Mouse (Mus musculus) stomach, postnatal 0 days (tissue): Measurements from ENCODE around the gene Hoxd11. TPM values are rescaled to one million over a fixed set of nuclear protein-coding genes. Genes with fewer than 3 reads are reported as not detected.

Experiments used
- ATAC-seq: fragments of 200-750 bp; cut with Nextera tagmentation; 2 replicates; pipeline ENCODE4 v1.8.0; 2017; ENCODE audit not compliant: low FRiP score, low TSS enrichment
- DNase-seq: peaks from one replicate; pipeline ENCODE4 v3.0.0-alpha.2; 2016; ENCODE audit warnings: low spot score
- H3K27ac ChIP-seq: fragments of 300-500 bp; sonication (generic); replicated peaks from 2 replicates; pipeline ENCODE4 v1.5.1; 2014; ENCODE audit warnings: mild to moderate bottlenecking, control low read depth
- H3K27me3 ChIP-seq: fragments of 300-500 bp; sonication (generic); 2 replicates; pipeline ENCODE4 v1.6.1; 2014; ENCODE audit warnings: low read length; ENCODE audit not compliant: control insufficient read depth, insufficient read depth
- H3K36me3 ChIP-seq: fragments of 300-500 bp; sonication (generic); 2 replicates; pipeline ENCODE4 v1.6.1; 2014; ENCODE audit warnings: low read length, mixed read lengths; ENCODE audit not compliant: control insufficient read depth, insufficient read depth
- H3K4me1 ChIP-seq: fragments of 300-500 bp; sonication (generic); replicated peaks from 2 replicates; pipeline ENCODE4 v1.6.1; 2014; ENCODE audit warnings: antibody characterized with exemption; ENCODE audit not compliant: control insufficient read depth, insufficient read depth
- H3K4me2 ChIP-seq: fragments of 300-500 bp; sonication (generic); replicated peaks from 2 replicates; pipeline ENCODE4 v1.6.1; 2014; ENCODE audit warnings: low read depth, mild to moderate bottlenecking, control low read depth, moderate library complexity
- H3K4me3 ChIP-seq: fragments of 300-500 bp; sonication (generic); 2 replicates; pipeline ENCODE4 v1.5.1; 2014; ENCODE audit warnings: low read depth, low read length, control low read depth
- H3K9ac ChIP-seq: fragments of 300-500 bp; sonication (generic); 2 replicates; pipeline ENCODE4 v1.6.1; 2014; ENCODE audit warnings: mild to moderate bottlenecking, low read length, control low read depth, mixed read lengths
- H3K9me3 ChIP-seq: fragments of 300-500 bp; sonication (generic); 2 replicates; pipeline ENCODE4 v1.6.1; 2016; ENCODE audit warnings: low read length; ENCODE audit not compliant: control insufficient read depth
- CTCF ChIP-seq: IDR thresholded peaks from 2 replicates; pipeline ENCODE4 v1.5.1; 2016; ENCODE audit warnings: antibody characterized with exemption, low read depth, mild to moderate bottlenecking, moderate library complexity
- EP300 ChIP-seq: optimal IDR thresholded peaks from 2 replicates; pipeline ENCODE3; 2016; ENCODE audit warnings: antibody characterized with exemption
- WGBS: fragments of 180-500 bp; shearing (Covaris S2); extraction: QIAGEN DNeasy Blood & Tissue Kit; methylation state at CpG from one replicate; pipeline ENCODE4 v1.1.7; 2014; 5-methylcytosine and 5-hydroxymethylcytosine counted together
- polyA plus RNA-seq: library from polyadenylated mRNA; unstranded; fragments of >200 nt; fragmentation: Nextera tagmentation; extraction: Ambion mirVana; gene quantifications from 2 replicates; pipeline ENCODE4 v1.2.1, GENCODE M21; 2015

Gene Hoxd11
- polyA plus RNA-seq = not detected in 2 replicates

DNA sequence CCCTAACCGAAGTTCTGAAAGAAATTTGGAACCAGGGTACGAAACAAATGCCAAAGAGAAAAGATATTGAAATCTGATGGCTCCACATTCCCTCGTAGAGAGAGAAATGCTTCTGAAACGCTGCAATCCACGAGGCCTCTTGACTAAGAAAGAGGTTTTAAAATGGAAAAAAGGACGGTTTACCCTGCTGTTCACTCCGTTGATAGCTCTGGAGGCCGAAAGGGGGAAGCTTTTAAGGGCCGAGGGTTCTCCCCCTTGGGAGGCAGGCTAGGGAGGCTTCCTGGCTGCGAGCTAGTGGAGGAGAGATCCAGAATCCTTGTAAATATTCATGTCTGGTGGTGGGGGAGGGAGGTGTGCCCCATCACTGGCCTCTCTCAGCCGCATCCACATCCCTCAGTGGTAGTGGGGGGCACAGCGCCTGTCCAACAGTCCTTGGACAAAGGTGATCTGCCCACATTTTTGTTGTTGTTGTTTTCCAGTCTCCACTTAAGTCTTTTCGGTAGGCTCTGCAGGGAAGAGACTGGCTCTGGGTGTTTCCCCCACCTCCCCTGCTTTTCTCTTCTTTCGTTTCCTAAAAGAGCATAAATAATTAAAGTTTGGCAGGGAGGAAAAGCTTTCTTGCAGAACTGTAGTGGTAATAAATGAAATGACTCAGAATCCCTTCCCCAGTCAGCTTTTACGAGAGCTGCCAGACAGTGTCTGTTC lies at the start of gene Hoxd11:
Gene Hoxd11 (plus strand): TSS at position 667 of the 705 bp plus-strand sequence.
- ATAC-seq = no peak
- H3K9me3 ChIP-seq = no peaks in the 10 kb centered on the region
- no peaks in the 10 kb centered on the region for H3K36me3 ChIP-seq
- no peak within 1 kb of the TSS for H3K4me3 ChIP-seq
- 4% methylated on average over 15 of the region's 15 CpGs for WGBS
- H3K27me3 ChIP-seq = peaks cover 51% of the 10 kb centered on the region
- TF ChIP-seq EP300 (no peak), CTCF (no peak)
- no peak within 1 kb of the TSS for H3K4me2 ChIP-seq
- H3K4me1 ChIP-seq = no peaks in the 10 kb centered on the region
- H3K9ac ChIP-seq = no peak within 1 kb of the TSS
- H3K27ac ChIP-seq = no peak within 1 kb of the TSS
- no peak for DNase-seq

DNA sequence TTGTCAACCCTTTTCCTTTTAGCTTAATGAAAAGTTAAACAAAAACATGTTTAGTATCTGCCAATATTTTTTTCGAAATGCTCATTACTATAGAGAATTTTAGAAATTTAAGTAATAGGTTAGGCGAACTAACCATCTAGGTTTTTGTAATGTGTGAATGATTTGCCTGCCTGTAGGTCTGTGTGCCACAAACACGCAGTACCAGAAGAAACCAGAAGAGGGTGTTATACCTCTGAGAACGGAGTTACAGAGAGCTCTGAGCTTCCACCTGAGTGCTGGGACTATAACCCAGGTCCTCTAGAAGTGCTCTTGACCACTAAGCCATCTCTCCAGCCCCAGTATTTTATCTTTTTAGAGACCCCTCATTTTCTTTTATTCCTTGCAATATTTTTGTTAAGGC lies 43.9 kb upstream of the Hoxd11 start:
- no peaks in the 10 kb centered on the region for H3K36me3 ChIP-seq
- no peak for ATAC-seq
- no peaks in the 10 kb centered on the region for H3K9me3 ChIP-seq
- H3K4me2 ChIP-seq = no peak overlapping the region
- no peak overlapping the region for H3K4me3 ChIP-seq
- WGBS = 67% methylated on average over 4 of the region's 4 CpGs
- no peaks in the 10 kb centered on the region for H3K27me3 ChIP-seq
- no peak overlapping the region for H3K27ac ChIP-seq
- no peak overlapping the region for H3K9ac ChIP-seq
- TF ChIP-seq CTCF (no peak), EP300 (no peak)
- no peak for DNase-seq
- no peaks in the 10 kb centered on the region for H3K4me1 ChIP-seq

DNA sequence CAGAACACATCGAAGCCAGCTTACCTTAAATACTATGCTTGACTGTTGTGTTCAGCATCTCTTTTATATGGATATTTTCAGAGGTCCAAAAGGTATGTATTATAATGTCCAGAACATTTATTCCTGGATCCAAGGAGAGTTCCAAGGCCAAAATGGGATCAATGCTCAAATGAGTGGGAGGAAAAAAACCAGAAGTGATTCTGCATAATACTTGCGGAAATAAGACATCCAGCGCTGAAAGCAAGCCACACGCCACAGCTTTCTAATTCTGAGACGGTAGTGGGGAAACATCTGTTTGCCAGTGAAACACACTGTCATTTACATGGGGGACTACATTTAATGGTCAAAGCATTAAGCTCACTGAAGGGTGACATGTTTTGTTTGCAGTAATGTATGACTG lies 36.9 kb upstream of the Hoxd11 start:
- 60% methylated on average over 5 of the region's 5 CpGs for WGBS
- Histone ChIP-seq H3K27ac (no peak overlapping the region), H3K27me3 (peaks cover 6% of the 10 kb centered on the region; the same call in 1 of the 2 replicates), H3K4me1 (no peaks in the 10 kb centered on the region), H3K9me3 (no peaks in the 10 kb centered on the region), H3K4me3 (no peak overlapping the region), H3K36me3 (no peaks in the 10 kb centered on the region), H3K4me2 (no peak overlapping the region), H3K9ac (no peak overlapping the region)
- TF ChIP-seq CTCF (no peak), EP300 (no peak)
- ATAC-seq = no peak
- DNase-seq = no peak

DNA sequence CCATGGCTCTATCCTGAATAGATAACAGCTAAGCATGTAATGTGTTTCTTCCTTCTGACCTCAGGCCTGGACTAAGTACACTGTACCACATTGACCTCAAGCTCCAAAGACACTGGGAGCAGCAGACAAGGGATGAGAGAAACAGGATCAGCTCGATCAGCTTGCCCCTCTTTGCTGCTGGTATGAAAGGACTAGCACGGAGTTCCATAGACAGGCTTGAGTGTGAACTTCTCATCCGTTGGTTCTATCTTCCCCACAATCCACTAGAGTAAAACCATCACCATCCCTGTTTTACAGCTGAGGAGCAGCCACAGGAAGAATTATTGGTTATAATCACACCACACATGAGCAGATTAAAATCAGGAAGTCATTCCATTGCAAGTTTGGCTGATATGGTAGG lies 33.7 kb upstream of the Hoxd11 start:
- no peak overlapping the region for H3K4me2 ChIP-seq
- TF ChIP-seq CTCF (no peak), EP300 (no peak)
- peaks cover 26% of the 10 kb centered on the region; the same call in 1 of the 2 replicates for H3K27me3 ChIP-seq
- 83% methylated on average over 3 of the region's 3 CpGs for WGBS
- no peaks in the 10 kb centered on the region for H3K36me3 ChIP-seq
- no peak for ATAC-seq
- DNase-seq = no peak
- H3K9ac ChIP-seq = no peak overlapping the region
- no peaks in the 10 kb centered on the region for H3K4me1 ChIP-seq
- no peaks in the 10 kb centered on the region for H3K9me3 ChIP-seq
- no peak overlapping the region for H3K27ac ChIP-seq
- H3K4me3 ChIP-seq = no peak overlapping the region

DNA sequence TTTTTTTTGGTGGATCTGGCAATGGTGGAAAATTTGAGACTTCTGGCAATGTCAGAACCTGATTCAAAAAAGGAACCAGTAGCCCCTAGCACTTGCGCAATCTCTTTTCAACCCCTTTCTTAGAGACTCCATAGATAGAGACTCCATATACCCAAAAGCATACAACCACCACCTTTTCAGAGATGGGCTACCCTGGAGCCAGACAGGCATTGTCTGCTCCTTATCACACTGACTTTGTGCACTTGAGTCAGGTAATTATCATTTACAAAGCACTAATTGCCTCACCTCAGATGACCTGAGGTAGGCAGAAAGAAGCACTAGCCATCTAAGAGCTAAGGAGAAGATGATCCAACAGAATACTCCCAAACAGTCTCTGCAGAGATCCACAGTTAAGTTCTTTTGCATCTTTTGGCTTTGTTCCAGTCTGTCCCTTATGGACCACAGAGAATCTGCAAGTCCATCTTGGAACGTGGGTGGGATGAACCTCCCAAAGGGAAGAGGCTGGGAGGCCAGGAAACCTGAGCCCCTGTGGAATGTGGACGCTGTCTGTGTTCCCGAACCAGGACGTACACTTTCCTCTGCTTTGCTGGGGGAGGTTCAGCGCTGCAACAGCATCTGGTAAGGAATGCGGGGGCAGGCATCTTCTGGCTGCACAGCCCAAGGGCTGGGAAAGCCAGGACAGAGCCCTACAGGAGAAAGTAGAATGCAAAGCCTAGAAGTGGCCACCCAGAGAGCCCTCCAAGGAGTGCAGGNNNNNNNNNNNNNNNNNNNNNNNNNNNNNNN lies 32.1 kb upstream of the Hoxd11 start:
- TF ChIP-seq CTCF = no peak
- TF ChIP-seq EP300 = no peak
- Histone ChIP-seq H3K9ac (no peak overlapping the region), H3K4me2 (no peak overlapping the region), H3K36me3 (no peaks in the 10 kb centered on the region), H3K4me3 (no peak overlapping the region), H3K27me3 (peaks cover 29% of the 10 kb centered on the region; the same call in 1 of the 2 replicates), H3K27ac (no peak overlapping the region), H3K9me3 (no peaks in the 10 kb centered on the region), H3K4me1 (no peaks in the 10 kb centered on the region)
- DNase-seq (no peak), ATAC-seq (no peak)
- WGBS = 17% methylated on average over 7 of the region's 7 CpGs

DNA sequence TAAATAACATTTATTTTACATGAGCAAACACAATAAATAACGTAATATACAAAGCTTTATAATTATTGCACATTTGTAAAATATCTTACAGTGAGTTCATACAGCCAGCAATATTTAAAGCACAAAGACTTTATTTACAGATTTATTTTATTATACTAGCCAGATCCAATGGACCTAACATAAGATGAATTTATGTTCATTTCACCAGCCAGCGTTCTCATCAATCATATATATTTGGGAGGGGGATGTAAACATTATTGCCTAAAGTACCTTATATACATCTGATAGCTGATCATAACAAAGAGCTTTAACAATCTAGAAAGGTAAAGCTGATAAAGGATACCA lies 26.4 kb upstream of the Hoxd11 start:
- Histone ChIP-seq H3K4me1 (no peaks in the 10 kb centered on the region), H3K27ac (no peak overlapping the region), H3K27me3 (peaks cover 43% of the 10 kb centered on the region; the same call in 1 of the 2 replicates), H3K9me3 (no peaks in the 10 kb centered on the region), H3K9ac (no peak overlapping the region), H3K4me2 (no peak overlapping the region), H3K4me3 (no peak overlapping the region), H3K36me3 (no peaks in the 10 kb centered on the region)
- TF ChIP-seq EP300 (no peak), CTCF (no peak)
- ATAC-seq = no peak
- WGBS = 35% methylated on average over 2 of the region's 2 CpGs
- no peak for DNase-seq
